Mouse (Mus musculus) neural tube, embryonic 15.5 days (tissue): ENCODE measurements around the gene Sftpa1. TPM values are rescaled to one million over a fixed set of nuclear protein-coding genes. Genes with fewer than 3 reads are reported as not detected.

Experiments
- ATAC-seq: fragments of 200-750 bp; cut with Nextera tagmentation; 2 replicates; pipeline ENCODE4 v1.8.0; 2017; ENCODE audit warnings: mild to moderate bottlenecking, moderate TSS enrichment, moderate library complexity; ENCODE audit not compliant: low FRiP score
- H3K27ac ChIP-seq: fragments of 300-500 bp; sonication (generic); replicated peaks from 2 replicates; pipeline ENCODE4 v1.5.1; 2015; ENCODE audit warnings: mild to moderate bottlenecking, inconsistent platforms
- H3K27me3 ChIP-seq: fragments of 300-500 bp; sonication (generic); replicated peaks from 2 replicates; pipeline ENCODE4 v1.6.1; 2015; ENCODE audit warnings: inconsistent platforms
- H3K36me3 ChIP-seq: fragments of 300-500 bp; sonication (generic); 2 replicates; pipeline ENCODE4 v1.6.1; 2015; ENCODE audit warnings: inconsistent platforms
- H3K4me1 ChIP-seq: fragments of 300-500 bp; sonication (generic); 2 replicates; pipeline ENCODE4 v1.6.1; 2015; ENCODE audit warnings: inconsistent platforms
- H3K4me2 ChIP-seq: fragments of 300-500 bp; sonication (generic); 2 replicates; pipeline ENCODE4 v1.6.1; 2015; ENCODE audit warnings: inconsistent platforms, mild to moderate bottlenecking, moderate library complexity
- H3K4me3 ChIP-seq: fragments of 300-500 bp; sonication (generic); replicated peaks from 2 replicates; pipeline ENCODE4 v1.5.1; 2015; ENCODE audit warnings: mild to moderate bottlenecking, inconsistent platforms
- H3K9ac ChIP-seq: fragments of 300-500 bp; sonication (generic); replicated peaks from 2 replicates; pipeline ENCODE4 v1.6.1; 2015; ENCODE audit warnings: mild to moderate bottlenecking, inconsistent platforms
- H3K9me3 ChIP-seq: fragments of 300-500 bp; sonication (generic); replicated peaks from 2 replicates; pipeline ENCODE4 v1.6.1; 2016; ENCODE audit warnings: inconsistent platforms
- WGBS: fragments of 180-500 bp; shearing (Covaris S2); methylation state at CpG from one replicate; pipeline ENCODE4 v1.1.7; 2015; ENCODE audit warnings: mixed read lengths; 5-methylcytosine and 5-hydroxymethylcytosine counted together
- polyA plus RNA-seq: library from polyadenylated mRNA; unstranded; fragments of >200 nt; fragmentation: Nextera tagmentation; extraction: Ambion mirVana; gene quantifications from 2 replicates; pipeline ENCODE4 v1.2.1, GENCODE M21; 2015

Sftpa1 gene
- not detected in 2 replicates for polyA plus RNA-seq

- no peak within 1 kb of the TSS for H3K4me3 ChIP-seq
- no peaks in the 10 kb centered on the region for H3K36me3 ChIP-seq
- WGBS = 92% methylated on average over 7 of the region's 7 CpGs
- H3K9ac ChIP-seq = no peak within 1 kb of the TSS
- no peaks in the 10 kb centered on the region for H3K9me3 ChIP-seq
- no peaks in the 10 kb centered on the region for H3K4me1 ChIP-seq
- H3K4me2 ChIP-seq = no peak within 1 kb of the TSS
- no peaks in the 10 kb centered on the region for H3K27me3 ChIP-seq
- no peak for ATAC-seq
- H3K27ac ChIP-seq = no peak within 1 kb of the TSS
Observed at GRCm38 (mm10) chr14:41131540-41131939, at the start of gene Sftpa1. Gene Sftpa1 (plus strand): TSS chr14:41131782.

DNA sequence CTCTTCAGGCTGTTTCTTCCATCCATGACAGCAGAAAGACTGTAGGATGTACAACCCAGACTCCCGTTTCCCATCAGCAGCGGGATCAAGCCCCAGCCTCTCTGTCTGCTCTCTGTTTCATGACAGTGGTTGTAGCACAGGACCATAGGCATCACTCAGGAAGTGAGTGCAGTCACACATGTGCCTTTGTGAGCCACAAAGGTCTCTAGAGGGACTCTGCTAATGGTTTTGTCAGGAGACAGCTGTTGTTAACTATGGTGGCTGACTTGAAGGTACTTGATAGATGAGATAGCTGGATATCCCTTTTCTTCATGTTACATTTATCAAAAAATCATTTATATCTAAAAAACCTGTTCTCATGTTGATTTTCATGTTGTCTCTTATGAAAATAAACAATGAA is 49.2 kb upstream of the Sftpa1 start:
- Histone ChIP-seq H3K4me3 (no peak overlapping the region), H3K9ac (no peak overlapping the region), H3K27me3 (no peaks in the 10 kb centered on the region), H3K4me2 (no peak overlapping the region), H3K27ac (no peak overlapping the region), H3K4me1 (no peaks in the 10 kb centered on the region), H3K9me3 (no peaks in the 10 kb centered on the region), H3K36me3 (no peaks in the 10 kb centered on the region)
- ATAC-seq = no peak
- 83% methylated on average over 2 of the region's 2 CpGs for WGBS

DNA sequence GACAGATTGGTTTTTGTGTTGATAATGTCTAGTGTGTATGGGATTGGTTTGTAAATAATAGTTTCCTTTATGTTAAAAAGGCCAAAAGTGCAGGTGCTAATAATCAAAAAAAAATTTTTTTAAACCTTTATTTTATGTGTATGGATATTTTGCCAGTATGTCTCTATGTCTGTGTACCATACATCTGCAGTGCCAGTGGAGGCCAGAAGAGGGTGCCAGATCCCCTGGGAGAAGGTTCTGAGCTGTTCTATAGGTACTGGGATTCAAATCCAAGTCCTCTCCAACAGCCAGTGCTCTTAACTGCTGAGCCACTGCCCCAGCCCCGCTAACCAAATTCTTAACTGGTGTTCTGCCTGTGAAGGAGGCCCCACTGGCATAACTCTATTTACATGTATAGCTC is 44.1 kb upstream of the Sftpa1 start:
- Histone ChIP-seq H3K4me2 (no peak overlapping the region), H3K27ac (no peak overlapping the region)
- 77% methylated on average over 1 of the region's 1 CpGs for WGBS

GRCm38 (mm10) chr14:41090777-41091176 is 40.8 kb upstream of the Sftpa1 start:
- H3K27ac ChIP-seq = no peak overlapping the region
- H3K4me2 ChIP-seq = no peak overlapping the region
- H3K27me3 ChIP-seq = no peaks in the 10 kb centered on the region
- no peaks in the 10 kb centered on the region for H3K9me3 ChIP-seq
- no peaks in the 10 kb centered on the region for H3K36me3 ChIP-seq
- 54% methylated on average over 8 of the region's 8 CpGs for WGBS
- no peak for ATAC-seq
- no peak overlapping the region for H3K4me3 ChIP-seq
- H3K4me1 ChIP-seq = no peaks in the 10 kb centered on the region
- H3K9ac ChIP-seq = no peak overlapping the region

More for the DNA sequence above, 44.1 kb upstream of the Sftpa1 start:
- Histone ChIP-seq H3K36me3 (no peaks in the 10 kb centered on the region), H3K27me3 (no peaks in the 10 kb centered on the region), H3K9me3 (no peaks in the 10 kb centered on the region), H3K9ac (no peak overlapping the region), H3K4me1 (no peaks in the 10 kb centered on the region), H3K4me3 (no peak overlapping the region)
- no peak for ATAC-seq

DNA sequence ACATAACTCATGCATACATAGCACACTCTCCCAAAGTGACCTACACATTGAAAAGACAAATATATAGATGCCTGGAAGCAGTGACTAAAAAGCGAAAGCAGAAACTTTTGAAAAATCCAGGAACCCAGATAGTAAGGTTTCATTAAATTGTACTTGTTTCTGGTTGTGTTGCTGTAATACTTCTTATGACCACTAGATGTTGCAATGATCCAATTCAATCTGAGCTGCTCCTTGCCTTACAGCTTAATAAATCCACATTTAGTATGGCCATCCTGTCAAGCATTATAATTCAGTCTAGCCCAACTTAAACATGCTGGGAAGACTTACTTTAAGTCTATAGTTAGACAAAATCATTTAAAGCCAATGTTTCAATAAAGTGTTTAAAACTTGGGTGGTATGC is 37.5 kb upstream of the Sftpa1 start:
- Histone ChIP-seq H3K4me3 (no peak overlapping the region), H3K9me3 (no peaks in the 10 kb centered on the region), H3K27me3 (no peaks in the 10 kb centered on the region), H3K4me2 (no peak overlapping the region), H3K27ac (no peak overlapping the region), H3K9ac (no peak overlapping the region), H3K4me1 (no peaks in the 10 kb centered on the region), H3K36me3 (no peaks in the 10 kb centered on the region)
- 55% methylated on average over 1 of the region's 1 CpGs for WGBS
- ATAC-seq = no peak

GRCm38 (mm10) chr14:41096296-41096860 is 35.2 kb upstream of the Sftpa1 start:
- H3K9me3 ChIP-seq = no peaks in the 10 kb centered on the region
- H3K27me3 ChIP-seq = no peaks in the 10 kb centered on the region
- no peaks in the 10 kb centered on the region for H3K4me1 ChIP-seq
- no peak overlapping the region for H3K27ac ChIP-seq
- ATAC-seq = no peak
- no peak overlapping the region for H3K9ac ChIP-seq
- WGBS = 88% methylated on average over 3 of the region's 3 CpGs
- H3K4me2 ChIP-seq = no peak overlapping the region
- H3K36me3 ChIP-seq = no peaks in the 10 kb centered on the region
- H3K4me3 ChIP-seq = no peak overlapping the region

DNA sequence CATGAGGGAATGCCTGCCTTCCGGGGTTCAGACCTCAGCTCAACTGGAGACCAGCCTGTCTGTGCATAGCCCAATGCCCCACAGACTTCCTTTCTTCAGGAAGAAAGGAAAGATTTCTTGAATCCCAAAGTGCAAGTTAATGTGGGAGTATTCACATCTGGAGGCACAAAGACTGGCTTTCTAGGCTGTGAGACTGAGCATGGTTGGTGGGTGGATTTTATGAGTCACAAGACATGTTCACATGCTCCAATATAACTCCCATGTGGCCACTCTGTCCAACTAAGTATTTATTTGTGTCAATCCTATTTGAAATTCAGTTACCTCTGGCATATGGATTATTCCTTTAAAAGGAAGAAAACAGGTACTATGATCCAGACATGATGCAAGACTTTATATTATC is 32.9 kb upstream of the Sftpa1 start:
- no peaks in the 10 kb centered on the region for H3K9me3 ChIP-seq
- no peaks in the 10 kb centered on the region for H3K4me1 ChIP-seq
- H3K27me3 ChIP-seq = no peaks in the 10 kb centered on the region
- 68% methylated on average over 1 of the region's 1 CpGs for WGBS
- H3K4me3 ChIP-seq = no peak overlapping the region
- H3K9ac ChIP-seq = no peak overlapping the region
- H3K4me2 ChIP-seq = no peak overlapping the region
- H3K36me3 ChIP-seq = no peaks in the 10 kb centered on the region
- ATAC-seq = no peak
- H3K27ac ChIP-seq = no peak overlapping the region

DNA sequence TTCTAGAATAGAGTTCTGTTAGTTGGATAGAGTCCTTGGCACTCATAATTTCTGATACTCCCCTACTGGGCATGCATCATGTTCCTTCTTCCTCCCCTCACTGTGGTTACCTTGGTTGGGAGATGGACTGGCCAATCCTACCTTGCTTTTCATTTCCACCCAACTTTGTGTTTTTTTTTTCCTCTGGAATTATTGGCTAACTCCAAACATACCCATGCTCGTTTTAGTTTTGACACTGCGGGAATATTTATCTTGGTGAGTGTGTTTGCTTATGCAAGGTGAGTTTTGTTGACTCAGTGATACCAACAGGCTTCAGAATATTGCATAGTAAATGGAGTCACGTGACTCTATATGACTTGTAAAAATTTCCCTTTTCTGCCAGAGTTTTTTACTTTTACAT is 30.9 kb upstream of the Sftpa1 start:
- no peaks in the 10 kb centered on the region for H3K27me3 ChIP-seq
- H3K4me1 ChIP-seq = no peaks in the 10 kb centered on the region
- ATAC-seq = no peak
- H3K4me2 ChIP-seq = no peak overlapping the region
- no peak overlapping the region for H3K9ac ChIP-seq
- no peaks in the 10 kb centered on the region for H3K36me3 ChIP-seq
- no peak overlapping the region for H3K4me3 ChIP-seq
- H3K9me3 ChIP-seq = no peaks in the 10 kb centered on the region
- H3K27ac ChIP-seq = no peak overlapping the region
- WGBS = 91% methylated on average over 3 of the region's 3 CpGs

GRCm38 (mm10) chr14:41101242-41101641 is 30.3 kb upstream of the Sftpa1 start:
- 92% methylated on average over 5 of the region's 5 CpGs for WGBS
- Histone ChIP-seq H3K4me1 (no peaks in the 10 kb centered on the region), H3K9ac (no peak overlapping the region), H3K27ac (no peak overlapping the region), H3K27me3 (no peaks in the 10 kb centered on the region), H3K36me3 (no peaks in the 10 kb centered on the region), H3K4me3 (no peak overlapping the region), H3K9me3 (no peaks in the 10 kb centered on the region), H3K4me2 (no peak overlapping the region)
- ATAC-seq = no peak

- 87% methylated on average over 2 of the region's 2 CpGs for WGBS
- Histone ChIP-seq H3K4me3 (no peak overlapping the region), H3K9ac (no peak overlapping the region), H3K27me3 (no peaks in the 10 kb centered on the region), H3K4me1 (no peaks in the 10 kb centered on the region), H3K36me3 (no peaks in the 10 kb centered on the region), H3K4me2 (no peak overlapping the region), H3K9me3 (no peaks in the 10 kb centered on the region), H3K27ac (no peak overlapping the region)
- no peak for ATAC-seq
Observed at GRCm38 (mm10) chr14:41102269-41102668, 29.3 kb upstream of the Sftpa1 start.

GRCm38 (mm10) chr14:41104853-41105444 is 26.6 kb upstream of the Sftpa1 start, which contains the start of gene Mat1a:
Gene Mat1a (plus strand): TSS chr14:41105035.
- Histone ChIP-seq H3K9me3 (no peaks in the 10 kb centered on the region), H3K27me3 (no peaks in the 10 kb centered on the region), H3K9ac (no peak within 1 kb of the TSS), H3K4me1 (no peaks in the 10 kb centered on the region), H3K4me2 (no peak within 1 kb of the TSS), H3K36me3 (no peaks in the 10 kb centered on the region), H3K4me3 (no peak within 1 kb of the TSS), H3K27ac (no peak within 1 kb of the TSS)
- no peak for ATAC-seq
- 77% methylated on average over 10 of the region's 10 CpGs for WGBS

DNA sequence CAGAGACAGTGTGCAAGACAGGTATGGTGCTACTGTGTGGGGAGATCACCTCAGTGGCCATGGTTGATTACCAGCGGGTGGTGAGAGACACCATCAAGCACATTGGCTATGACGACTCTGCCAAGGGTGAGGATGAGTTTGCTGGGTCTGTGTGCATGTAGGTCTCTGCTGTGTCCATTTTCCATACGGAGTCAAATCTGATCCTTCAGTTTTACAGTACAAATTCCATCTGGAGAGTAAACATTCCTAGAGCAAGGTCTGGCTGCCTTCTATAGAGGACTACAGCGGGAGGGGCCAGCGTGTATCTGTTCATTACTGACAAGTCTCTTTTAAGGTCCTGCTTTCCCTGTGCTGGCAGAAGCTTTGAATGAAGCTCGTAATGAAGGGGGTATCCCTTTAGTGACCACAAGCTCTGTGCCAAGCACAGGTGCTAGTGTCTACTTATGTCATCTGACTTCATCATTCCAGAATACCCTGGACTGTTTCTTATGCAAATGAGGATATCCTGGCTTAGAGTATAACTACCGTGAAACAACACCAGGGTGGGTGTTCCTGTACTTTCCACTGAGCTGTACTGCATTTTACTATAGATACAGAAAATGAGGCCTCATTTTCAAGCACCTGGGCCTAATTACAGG is 20.4 kb upstream of the Sftpa1 start:
- H3K4me2 ChIP-seq = no peak overlapping the region
- H3K4me1 ChIP-seq = no peaks in the 10 kb centered on the region
- no peaks in the 10 kb centered on the region for H3K9me3 ChIP-seq
- no peak overlapping the region for H3K9ac ChIP-seq
- no peaks in the 10 kb centered on the region for H3K27me3 ChIP-seq
- no peak for ATAC-seq
- no peaks in the 10 kb centered on the region for H3K36me3 ChIP-seq
- 90% methylated on average over 7 of the region's 7 CpGs for WGBS
- no peak overlapping the region for H3K4me3 ChIP-seq
- no peak overlapping the region for H3K27ac ChIP-seq
